Mouse (Mus musculus) heart, postnatal 25 days (tissue): ENCODE measurements around the gene Slc1a4. TPM values are rescaled to one million over a fixed set of nuclear protein-coding genes. Genes with fewer than 3 reads are reported as not detected.

ENCODE experiments used
- DNase-seq: peaks from one replicate; pipeline ENCODE4 v3.0.0; 2022; ENCODE audit warnings: low spot score
- intact Hi-C: fragments of 180-260 bp; cut with DNase I; formaldehyde crosslinking; loops from one replicate; pipeline ENCODE4 v1.15.1; 2025
- total RNA-seq, 2 experiments: library from RNA; stranded (reverse); gene quantifications; 2 replicates each; pipeline ENCODE4 v1.2.3; 2021

The Slc1a4 gene
- total RNA-seq, result 1 to 10 TPM; 1.7 TPM

DNA sequence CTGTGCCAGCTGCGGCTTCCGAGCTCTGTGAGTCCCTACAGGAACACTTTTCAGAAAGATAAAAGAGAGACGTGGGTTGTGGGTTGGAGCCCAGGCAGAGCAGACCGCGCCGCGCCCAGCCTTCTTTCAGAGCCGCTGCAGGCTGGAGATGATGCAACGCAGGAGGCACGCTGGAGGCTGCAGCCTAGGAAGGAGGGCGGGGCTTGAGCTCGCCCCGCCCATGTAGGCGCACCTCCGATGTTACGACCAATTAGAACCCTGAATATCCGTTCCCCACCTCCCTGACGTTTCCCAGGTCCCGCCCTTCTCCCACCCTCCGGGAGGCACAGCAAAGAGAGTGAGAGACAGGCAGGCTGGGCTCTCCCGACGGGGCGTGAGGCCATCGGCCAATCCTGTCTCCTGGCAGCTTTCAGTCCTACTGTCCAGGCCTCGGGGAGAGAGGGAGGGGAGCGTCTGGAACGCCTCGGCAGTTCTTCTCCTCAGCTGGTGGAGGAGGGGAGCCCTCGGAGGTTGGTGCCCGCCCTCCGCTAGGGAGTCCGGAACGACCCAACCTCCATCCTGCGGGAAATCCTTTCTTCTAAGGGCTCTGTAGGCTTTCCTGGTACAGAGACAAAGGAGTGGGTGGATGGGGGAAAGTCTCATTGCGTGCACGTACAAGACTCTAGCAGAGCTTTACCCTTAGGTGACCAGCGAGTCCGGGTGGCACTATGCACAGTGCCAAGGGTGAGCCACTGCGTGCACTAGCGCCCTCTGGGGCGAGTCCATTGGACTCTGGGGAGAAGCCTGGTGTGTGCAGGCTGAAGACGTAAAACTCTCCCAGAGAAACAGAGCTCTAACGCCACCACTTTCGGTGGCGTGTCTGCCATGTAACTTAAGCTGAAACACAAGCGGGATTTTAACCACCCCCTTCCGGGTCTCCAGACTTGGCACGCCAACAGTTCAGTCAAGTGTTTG lies at the start of gene Slc1a4:
Slc1a4 (minus strand) TSS at position 153 of the 954 bp plus-strand sequence.
- peak; percentile 92 for DNase-seq
- intact Hi-C loops, result loop anchor here (2.0 to 5.0 kb wide), 5 partner anchors 69 to 209 kb away; partner anchors contain the start of genes Rab1a and Sertad2

DNA sequence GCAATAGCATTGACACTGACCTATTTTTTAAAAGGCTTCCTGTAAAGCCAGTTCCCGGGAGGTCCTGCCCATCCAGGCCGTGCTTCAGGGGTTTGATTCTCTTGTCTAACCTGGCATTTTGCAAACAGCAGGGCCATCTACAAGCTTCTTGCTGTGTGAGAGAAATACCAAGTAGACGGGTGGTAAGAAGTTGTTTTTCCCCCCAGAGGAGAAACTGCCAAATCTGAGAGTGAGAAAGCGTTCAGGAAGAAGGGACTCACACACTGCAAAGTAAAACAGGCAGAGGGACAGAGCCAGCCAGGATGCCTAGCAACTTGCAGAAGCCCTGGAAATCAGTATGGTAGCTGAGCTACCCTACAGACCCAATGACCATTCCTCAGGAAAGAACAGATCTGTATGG lies 47.6 kb upstream of the Slc1a4 start:
- intact Hi-C loops, result no loop called here

GRCm38 (mm10) chr11:20376642-20377041 lies 44.1 kb upstream of the Slc1a4 start:
- intact Hi-C loops, result no loop called here
- no peak for DNase-seq

More for the DNA sequence above, 47.6 kb upstream of the Slc1a4 start:
- DNase-seq, result no peak

- intact Hi-C loops, result no loop called here
- no peak for DNase-seq
Observed at GRCm38 (mm10) chr11:20372616-20373211, 40.2 kb upstream of the Slc1a4 start.

GRCm38 (mm10) chr11:20370486-20370885 lies 38.0 kb upstream of the Slc1a4 start:
- intact Hi-C loops, result no loop called here
- no peak for DNase-seq

DNA sequence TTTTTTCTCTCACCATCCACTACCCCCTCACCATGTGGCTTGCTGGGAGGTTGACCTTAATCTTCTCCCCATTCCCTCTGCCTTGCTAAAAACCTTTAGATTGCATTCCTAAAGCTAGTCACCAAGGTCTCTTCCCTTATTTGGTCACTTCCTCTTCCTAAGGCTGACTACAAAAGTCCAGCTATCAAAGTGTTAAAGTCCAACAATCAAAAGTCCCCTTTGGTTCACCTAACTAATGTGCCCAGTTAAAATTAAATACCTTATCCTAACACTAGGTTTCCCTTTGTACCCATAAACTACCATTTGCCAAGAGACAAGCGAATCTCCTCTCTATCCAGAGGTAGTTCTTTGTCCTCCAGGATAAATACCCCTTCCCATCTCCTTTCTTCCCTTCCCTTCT lies 33.9 kb upstream of the Slc1a4 start:
- intact Hi-C loops, result no loop called here
- DNase-seq, result no peak

- no peak for DNase-seq
- intact Hi-C loops, result no loop called here
Observed at GRCm38 (mm10) chr11:20361354-20361753, 28.8 kb upstream of the Slc1a4 start.

GRCm38 (mm10) chr11:20357684-20358447 lies 25.4 kb upstream of the Slc1a4 start:
- no peak for DNase-seq
- intact Hi-C loops, result no loop called here

GRCm38 (mm10) chr11:20348466-20348865 lies 16.0 kb upstream of the Slc1a4 start:
- intact Hi-C loops, result no loop called here
- no peak for DNase-seq

DNA sequence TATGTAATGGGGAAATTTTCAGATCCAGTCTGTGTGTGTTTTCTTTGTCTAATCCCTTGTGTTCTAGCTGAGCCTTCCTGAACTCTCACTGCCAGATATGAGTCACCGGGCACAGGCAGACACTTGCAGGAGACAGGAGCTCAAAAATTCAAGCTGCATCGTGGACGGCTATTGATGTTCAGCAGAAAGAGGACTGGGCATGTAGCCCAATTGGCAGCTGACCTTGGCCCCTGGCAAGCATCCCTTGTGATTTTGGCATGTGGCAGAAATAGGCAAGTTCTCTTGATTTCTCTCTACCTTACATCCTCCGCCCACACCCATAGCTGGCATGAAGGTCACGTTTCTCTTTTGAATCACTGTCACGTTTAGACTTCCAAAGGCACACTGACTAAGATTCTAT lies 15.0 kb upstream of the Slc1a4 start:
- peak; percentile 2 for DNase-seq
- intact Hi-C loops, result no loop called here

- no peak for DNase-seq
- intact Hi-C loops, result no loop called here
Observed at GRCm38 (mm10) chr11:20346369-20346768, 13.9 kb upstream of the Slc1a4 start.

DNA sequence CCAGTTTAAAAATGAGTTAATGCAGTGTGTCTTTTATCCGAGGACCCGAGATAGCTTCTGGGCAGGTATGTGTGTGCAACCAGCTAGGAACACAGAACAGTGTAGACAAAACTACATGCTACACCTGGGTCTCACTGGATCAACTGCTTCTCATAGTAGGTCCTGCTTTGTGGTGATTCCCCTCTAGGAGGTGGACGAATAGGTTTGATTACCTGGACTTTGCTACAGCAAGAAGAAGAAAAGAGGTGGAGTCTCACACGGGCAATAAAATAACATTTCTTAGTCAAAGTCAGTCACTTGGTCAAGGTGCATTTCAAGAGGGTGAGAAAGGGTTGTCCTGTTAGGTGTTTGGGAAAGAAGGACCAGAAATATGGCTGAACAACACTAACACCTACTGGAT lies 11.4 kb upstream of the Slc1a4 start:
- no peak for DNase-seq
- intact Hi-C loops, result no loop called here

DNA sequence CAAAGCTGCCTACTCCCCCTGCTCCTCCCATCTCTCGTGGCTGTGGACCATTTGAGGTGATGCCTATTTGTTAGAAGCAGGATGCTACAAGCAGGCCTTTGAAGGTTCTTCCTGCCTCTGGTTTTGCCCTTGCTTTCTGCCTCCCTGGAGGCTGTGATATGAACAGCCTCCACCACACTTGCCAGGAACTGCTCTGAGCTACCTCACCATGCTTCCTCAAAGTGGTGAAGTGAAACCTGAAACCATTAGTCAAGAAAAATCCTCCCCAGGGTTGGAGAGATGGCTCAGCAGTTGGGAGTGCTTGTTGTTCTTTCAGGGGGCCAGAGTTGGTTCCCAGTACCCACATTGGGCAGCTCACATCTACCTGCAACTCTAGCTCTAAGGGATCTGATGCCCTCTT lies 9.1 kb upstream of the Slc1a4 start:
- no peak for DNase-seq
- intact Hi-C loops, result no loop called here

DNA sequence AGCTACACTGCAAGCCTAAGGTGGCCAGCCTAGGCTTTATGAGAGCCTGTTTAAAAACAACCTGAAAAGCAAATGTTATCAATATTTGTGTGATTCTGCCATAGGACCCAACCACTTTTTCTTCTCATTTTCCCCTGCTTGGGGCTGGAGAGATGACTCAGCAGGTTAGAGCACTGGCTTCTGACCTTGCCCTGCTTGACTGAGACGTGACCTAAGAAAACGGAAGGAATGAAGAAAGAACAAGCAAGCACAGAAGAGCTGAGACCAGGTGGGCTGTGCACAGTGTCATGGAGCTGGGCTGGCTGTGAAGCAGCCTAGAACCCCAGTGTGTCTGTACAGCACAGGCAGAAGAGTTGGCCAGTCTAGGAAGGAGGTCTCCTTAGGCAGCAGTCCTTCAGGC lies 6.2 kb upstream of the Slc1a4 start:
- DNase-seq, result no peak
- intact Hi-C loops, result no loop called here

DNA sequence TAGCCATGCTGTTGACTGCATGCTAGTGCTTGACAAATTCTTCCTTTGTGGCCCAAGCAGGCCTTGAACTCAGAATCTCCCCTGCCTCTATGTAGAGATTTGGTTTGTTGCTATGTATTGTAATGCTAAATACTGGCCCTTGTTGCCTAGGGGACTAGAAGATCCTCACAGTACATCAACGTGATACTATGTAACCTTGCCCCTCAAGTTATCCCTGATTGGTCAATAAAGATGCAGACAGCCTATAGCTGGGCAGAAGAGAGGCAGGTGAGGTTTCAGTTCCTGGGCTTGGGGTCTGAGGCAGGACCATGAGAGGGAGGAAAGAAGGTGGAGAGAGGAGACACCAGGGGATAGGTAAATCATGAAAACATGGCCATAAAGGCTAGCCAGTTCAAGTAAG lies 1.8 kb upstream of the Slc1a4 start:
- no peak for DNase-seq
- intact Hi-C loops, result loop anchor here (5.0 kb wide), 4 partner anchors 68 to 208 kb away; partner anchors contain the start of genes Rab1a and Sertad2

DNA sequence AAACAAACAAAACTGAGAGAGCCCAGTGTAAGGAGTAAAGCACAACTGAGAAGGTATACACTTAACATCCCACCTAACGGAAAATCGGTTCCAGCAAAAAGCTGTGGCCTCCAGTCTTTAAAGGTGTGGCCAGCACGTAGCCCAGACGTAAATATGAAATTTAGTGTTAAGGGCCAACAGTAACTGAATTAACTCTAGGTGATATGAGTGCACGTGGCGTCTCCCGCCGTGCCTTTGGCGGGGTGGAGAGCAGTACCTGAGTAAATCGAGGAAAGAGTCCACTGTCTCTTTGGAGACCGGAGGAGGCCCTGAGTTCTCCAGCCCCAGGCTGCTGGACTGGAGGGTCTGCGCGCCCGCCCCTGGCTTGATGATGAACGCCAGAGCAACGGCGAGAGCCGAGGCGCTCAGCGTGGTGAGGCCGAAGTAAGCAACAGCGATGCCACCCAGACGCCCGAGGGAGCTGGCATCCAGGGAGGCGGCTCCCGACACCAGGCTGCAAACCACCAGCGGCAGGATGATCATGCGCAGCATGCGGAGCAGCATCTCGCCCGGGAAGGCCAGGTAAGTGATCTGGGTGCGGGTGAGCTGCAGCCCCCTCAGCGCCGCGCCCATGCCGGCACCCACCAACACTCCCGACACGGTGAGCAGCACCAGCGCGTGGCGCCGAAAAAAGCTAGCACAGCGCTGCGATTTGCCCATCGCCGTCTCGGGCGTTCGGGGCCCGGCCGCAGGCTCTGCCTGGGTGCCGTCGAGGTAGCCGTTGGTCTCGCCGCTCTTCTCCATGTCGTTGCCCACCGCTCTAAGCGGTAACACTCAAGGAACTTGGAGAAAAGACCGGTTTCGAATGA lies 599 bp downstream of the Slc1a4 start:
- intact Hi-C loops, result loop anchor here (2.0 to 5.0 kb wide), 5 partner anchors 69 to 210 kb away; partner anchors contain the start of genes Rab1a and Sertad2
- no peak for DNase-seq

DNA sequence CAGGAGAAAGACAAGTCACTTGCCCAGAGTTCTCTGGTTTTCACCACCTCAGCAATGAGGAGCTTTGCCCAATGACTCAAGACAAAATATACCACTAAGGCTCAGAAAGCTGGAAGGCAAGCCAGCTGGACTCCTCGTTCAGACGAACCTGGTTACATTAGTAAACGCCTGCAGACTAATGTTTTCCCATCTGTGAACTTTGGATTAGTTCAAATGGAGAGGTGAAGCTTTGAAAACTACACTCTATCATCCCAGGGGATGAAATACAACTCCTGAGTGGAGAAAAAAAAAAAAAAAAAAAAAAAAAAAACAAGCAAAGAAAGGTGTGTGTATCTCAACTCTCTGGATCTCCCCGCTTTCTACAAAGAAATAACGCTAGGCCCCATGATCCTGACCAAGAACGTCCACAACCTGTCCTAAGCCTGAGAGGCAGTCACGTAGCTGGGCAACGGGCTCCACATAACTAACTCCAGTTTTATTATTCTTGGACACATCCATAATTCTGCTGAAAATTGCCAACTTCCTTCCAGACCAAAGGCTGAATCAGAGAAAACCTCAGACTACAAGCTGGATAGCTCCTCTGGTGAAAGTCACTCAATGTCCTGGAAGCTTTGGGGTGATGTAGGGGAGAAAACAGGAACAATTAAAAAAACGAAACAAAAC lies 1.4 kb downstream of the Slc1a4 start:
- DNase-seq, result no peak
- intact Hi-C loops, result loop anchor here (5.0 kb wide), 4 partner anchors 71 to 211 kb away; partner anchors contain the start of genes Rab1a and Sertad2

GRCm38 (mm10) chr11:20329711-20330110 lies 2.8 kb downstream of the Slc1a4 start:
- intact Hi-C loops, result loop anchor here (5.0 kb wide), 4 partner anchors 73 to 213 kb away; partner anchors contain the start of genes Rab1a and Sertad2
- DNase-seq, result no peak

GRCm38 (mm10) chr11:20328771-20329170 lies 3.7 kb downstream of the Slc1a4 start:
- intact Hi-C loops, result no loop called here
- no peak for DNase-seq
